Mouse (Mus musculus): ENCODE measurements around the gene Myh14. TPM values are rescaled to one million over a fixed set of nuclear protein-coding genes. Genes with fewer than 3 reads are reported as not detected.

Myh14 gene
- total and polyA plus RNA-seq, 3 experiments: 0.09 to 1.5 (median 0.60) TPM

GRCm38 (mm10) chr7:44563284-44563683 lies 107.4 kb downstream of the Myh14 start:
- Histone ChIP-seq H3K36me3 (replicated peaks in 1 of 2; ENCODE audit: control insufficient read depth in 1 of 2, insufficient read depth in 1 of 2, low read length in 1 of 2) (no peaks in the 10 kb centered on the region), H3K9ac (ENCODE audit: insufficient read depth, low read depth) (no peak overlapping the region), H3K27ac (ENCODE audit: insufficient read depth, low read depth) (no peak overlapping the region), H3K79me2 (replicated peaks; ENCODE audit: control insufficient read depth, extremely low read depth, insufficient read depth, poor library complexity, severe bottlenecking) (no peaks in the 10 kb centered on the region), H3K4me2 (ENCODE audit: insufficient read depth, low read depth, poor library complexity, severe bottlenecking) (no peak overlapping the region), H3K9me3 (replicated peaks; ENCODE audit: low read length) (no peaks in the 10 kb centered on the region), H3K4me1 (ENCODE audit: control insufficient read depth in 1 of 2, insufficient read depth in 2 of 2) (peaks cover 3 to 25% of the 10 kb centered on the region in 2 experiments; a peak in 3 of 4 replicates), H3K27me3 (replicated peaks) (no peaks in the 10 kb centered on the region), H3K4me3 (replicated peaks in 1 of 3; ENCODE audit: low read depth in 2 of 3, low read length in 2 of 3, poor library complexity in 1 of 3) (no peak overlapping the region)
- in situ Hi-C loops (cut with MboI; ENCODE audit: low pct_ligation_motif_present, low pct_unique_long_range_greater_than_20kb, low sequenced_read_pairs): no loop called here
- dilution Hi-C loops (cut with MboI; ENCODE audit: extremely low pct_ligation_motif_present, extremely low pct_unique_long_range_greater_than_20kb, low sequenced_read_pairs): no loop called here
- TF ChIP-seq CHD2 (IDR thresholded peaks at IDR 0.05; ENCODE audit: low read length) (no peak), MAFK (IDR thresholded peaks at IDR 0.05; ENCODE audit: insufficient replicate concordance, low read length) (no peak), KAT2A (IDR thresholded peaks at IDR 0.05; ENCODE audit: insufficient replicate concordance, low read length) (no peak), JUN (IDR thresholded peaks at IDR 0.05; ENCODE audit: insufficient read depth, low read depth, low read length) (no peak), NELFE (IDR thresholded peaks at IDR 0.05; ENCODE audit: low read depth, low read length) (no peak), JUND (conservative IDR thresholded peaks at IDR 0.05; ENCODE audit: low read depth, low read length) (no peak), ZKSCAN1 (IDR thresholded peaks at IDR 0.05; ENCODE audit: borderline replicate concordance, low read depth, low read length) (no peak), RCOR1 (conservative IDR thresholded peaks at IDR 0.05; ENCODE audit: low read depth, low read length) (no peak), IRF4 (IDR thresholded peaks at IDR 0.05; ENCODE audit: low read depth, low read length) (no peak), USF2 (conservative IDR thresholded peaks at IDR 0.05; ENCODE audit: low read depth, low read length) (no peak), BHLHE40 (IDR thresholded peaks at IDR 0.05; ENCODE audit: low read depth, low read length) (no peak), MEF2A (IDR thresholded peaks at IDR 0.05; ENCODE audit: borderline replicate concordance, low read depth, low read length) (no peak), ZNF384 (IDR thresholded peaks at IDR 0.05; ENCODE audit: low read depth, low read length) (no peak), E2F4 (IDR thresholded peaks at IDR 0.05; ENCODE audit: insufficient replicate concordance, low read depth, low read length) (no peak), CTCF (conservative IDR thresholded peaks at IDR 0.05 in 1 of 2, IDR thresholded peaks at IDR 0.05 in 1 of 2; ENCODE audit: low read depth in 2 of 2, low read length in 2 of 2) (no peak), MAZ (IDR thresholded peaks at IDR 0.05; ENCODE audit: low read depth, low read length) (no peak), POLR2A (IDR thresholded peaks at IDR 0.05; ENCODE audit: low read depth, low read length) (no peak), USF1 (IDR thresholded peaks at IDR 0.05; ENCODE audit: low read depth, low read length) (no peak), NRF1 (IDR thresholded peaks at IDR 0.05; ENCODE audit: low read depth, low read length) (no peak)
- DNase-seq (ENCODE audit: extremely low read depth): no peak

DNA sequence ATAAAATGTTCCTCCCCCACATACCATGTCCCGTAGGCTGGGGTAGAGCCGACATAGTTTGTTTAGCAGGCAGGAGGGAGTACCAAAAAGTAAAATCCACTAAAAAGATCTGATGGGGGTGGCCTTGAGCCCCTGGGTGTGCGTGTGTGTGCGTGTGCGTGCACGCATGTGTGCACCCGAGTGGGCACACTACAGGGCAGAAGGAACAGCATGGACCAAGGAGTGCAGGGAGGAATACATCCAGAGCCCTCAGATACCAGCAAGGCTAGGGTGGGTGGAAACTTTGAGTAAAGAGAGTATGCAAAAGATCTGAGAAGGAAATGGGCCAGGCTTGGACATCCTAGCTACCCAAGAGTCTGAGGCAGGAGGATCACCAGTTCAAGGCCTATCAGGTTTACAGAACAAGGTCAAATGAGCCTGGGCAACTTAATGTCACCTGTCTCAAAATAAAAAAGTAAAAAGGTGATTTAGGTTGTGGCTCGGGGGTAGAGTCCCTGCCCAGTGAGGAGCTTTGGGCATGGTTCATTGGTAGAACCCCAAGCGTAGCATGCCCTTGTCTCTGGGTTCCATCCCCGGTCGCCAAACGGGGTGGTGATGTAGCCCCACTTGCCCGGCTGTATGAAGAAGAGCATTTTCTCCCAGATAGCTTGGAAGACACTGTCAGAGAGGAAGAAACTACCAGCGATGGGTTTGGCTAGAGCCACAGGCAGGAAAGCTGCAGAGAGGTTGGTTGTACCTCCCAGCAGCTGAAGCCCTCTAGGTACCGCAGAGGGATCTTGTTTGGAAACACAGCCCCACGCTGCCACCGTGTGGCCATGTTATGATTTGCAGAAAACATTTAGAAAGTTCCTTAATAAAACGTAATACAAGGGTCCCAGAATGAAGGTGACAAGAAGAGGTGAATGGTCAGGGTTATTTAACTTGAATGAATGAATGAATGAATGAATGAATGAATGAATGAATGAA lies 109.9 kb downstream of the Myh14 start:
- Histone ChIP-seq H3K27me3 (replicated peaks) (no peaks in the 10 kb centered on the region), H3K4me2 (ENCODE audit: insufficient read depth, low read depth, poor library complexity, severe bottlenecking) (no peak overlapping the region), H3K79me2 (replicated peaks; ENCODE audit: control insufficient read depth, extremely low read depth, insufficient read depth, poor library complexity, severe bottlenecking) (no peaks in the 10 kb centered on the region), H3K27ac (ENCODE audit: insufficient read depth, low read depth) (no peak overlapping the region), H3K4me1 (ENCODE audit: control insufficient read depth in 1 of 2, insufficient read depth in 2 of 2) (peaks cover 6 to 37% of the 10 kb centered on the region in 2 experiments; a peak in 3 of 4 replicates), H3K4me3 (replicated peaks in 1 of 3; ENCODE audit: low read depth in 2 of 3, low read length in 2 of 3, poor library complexity in 1 of 3) (no peak overlapping the region), H3K36me3 (replicated peaks in 1 of 2; ENCODE audit: control insufficient read depth in 1 of 2, insufficient read depth in 1 of 2, low read length in 1 of 2) (no peaks in the 10 kb centered on the region), H3K9me3 (replicated peaks; ENCODE audit: low read length) (no peaks in the 10 kb centered on the region), H3K9ac (ENCODE audit: insufficient read depth, low read depth) (no peak overlapping the region)
- in situ Hi-C loops (cut with MboI; ENCODE audit: low pct_ligation_motif_present, low pct_unique_long_range_greater_than_20kb, low sequenced_read_pairs) (no loop called here), dilution Hi-C loops (cut with MboI; ENCODE audit: extremely low pct_ligation_motif_present, extremely low pct_unique_long_range_greater_than_20kb, low sequenced_read_pairs) (no loop called here)
- DNase-seq (ENCODE audit: extremely low read depth): peak; percentile 86
- TF ChIP-seq ZKSCAN1 (IDR thresholded peaks at IDR 0.05; ENCODE audit: borderline replicate concordance, low read depth, low read length) (no peak), ZC3H11A (IDR thresholded peaks at IDR 0.05; ENCODE audit: low read depth, low read length) (peak; percentile 59), RCOR1 (conservative IDR thresholded peaks at IDR 0.05; ENCODE audit: low read depth, low read length) (no peak), ZNF384 (IDR thresholded peaks at IDR 0.05; ENCODE audit: low read depth, low read length) (no peak), TCF12 (IDR thresholded peaks at IDR 0.05; ENCODE audit: low read depth, low read length) (no peak), USF2 (conservative IDR thresholded peaks at IDR 0.05; ENCODE audit: low read depth, low read length) (no peak), ETS1 (conservative IDR thresholded peaks at IDR 0.05; ENCODE audit: low read depth, low read length) (no peak), HCFC1 (IDR thresholded peaks at IDR 0.05; ENCODE audit: low read depth, low read length) (no peak), ELF1 (IDR thresholded peaks at IDR 0.05; ENCODE audit: low read depth, low read length) (no peak), NRF1 (IDR thresholded peaks at IDR 0.05; ENCODE audit: low read depth, low read length) (no peak), CHD2 (IDR thresholded peaks at IDR 0.05; ENCODE audit: low read length) (no peak), KAT2A (IDR thresholded peaks at IDR 0.05; ENCODE audit: insufficient replicate concordance, low read length) (no peak), POLR2A (IDR thresholded peaks at IDR 0.05; ENCODE audit: low read depth, low read length) (no peak), SIN3A (IDR thresholded peaks at IDR 0.05; ENCODE audit: low read length) (no peak), MAX (IDR thresholded peaks at IDR 0.05; ENCODE audit: low read length) (no peak), CTCF (conservative IDR thresholded peaks at IDR 0.05 in 1 of 2, IDR thresholded peaks at IDR 0.05 in 1 of 2; ENCODE audit: low read depth in 2 of 2, low read length in 2 of 2) (peak; percentile 44 to 92), PAX5 (IDR thresholded peaks at IDR 0.05; ENCODE audit: low read length) (no peak), JUN (IDR thresholded peaks at IDR 0.05; ENCODE audit: insufficient read depth, low read depth, low read length) (no peak), USF1 (IDR thresholded peaks at IDR 0.05; ENCODE audit: low read depth, low read length) (no peak), CHD1 (IDR thresholded peaks at IDR 0.05; ENCODE audit: low read depth, low read length) (no peak), MXI1 (IDR thresholded peaks at IDR 0.05; ENCODE audit: low read depth, low read length) (no peak)

Measured in CH12.LX (cell line).